Mouse (Mus musculus) neural tube, embryonic 11.5 days (tissue): ENCODE measurements around the gene Supt16. TPM values are rescaled to one million over a fixed set of nuclear protein-coding genes. Genes with fewer than 3 reads are reported as not detected.

Source experiments
- polyA plus RNA-seq: library from polyadenylated mRNA; unstranded; fragments of >200 nt; fragmentation: Nextera tagmentation; extraction: Ambion mirVana; gene quantifications from 2 replicates; pipeline ENCODE4 v1.2.1, GENCODE M21; 2014

Gene Supt16
- polyA plus RNA-seq, 1 experiment from 2014 or later = 69.9 TPM

Other genes with a start within 250 kb of the Supt16 start
- gene Arhgef40, start 212.7 kb downstream of the Supt16 start, polyA plus RNA-seq = 76.7 and 77.2 TPM in 2 replicates
- 0.61 and 1.6 TPM in 2 replicates for gene Tmem253, start 181.8 kb downstream of the Supt16 start, polyA plus RNA-seq
- gene Zfp219, start 176.7 kb downstream of the Supt16 start, polyA plus RNA-seq = 70.6 and 83.3 TPM in 2 replicates
- not detected in 2 replicates for gene Olfr221, start 155.0 kb downstream of the Supt16 start, polyA plus RNA-seq
- gene Hnrnpc, start 93.4 kb downstream of the Supt16 start, polyA plus RNA-seq = 901 and 908 TPM in 2 replicates
- 96.8 and 101 TPM in 2 replicates for gene Rpgrip1, start 86.7 kb downstream of the Supt16 start, polyA plus RNA-seq
- gene Chd8, start 60.4 kb upstream of the Supt16 start, polyA plus RNA-seq = 56.4 and 58.4 TPM in 2 replicates
- 52.0 and 54.9 TPM in 2 replicates for gene Tox4, start 81.7 kb upstream of the Supt16 start, polyA plus RNA-seq
- gene Rab2b, start 82.1 kb upstream of the Supt16 start, polyA plus RNA-seq = 38.2 and 40.9 TPM in 2 replicates
- 47.1 and 54.6 TPM in 2 replicates for gene Mettl3, start 107.7 kb upstream of the Supt16 start, polyA plus RNA-seq
- 51.9 and 54.5 TPM in 2 replicates for gene Sall2, start 131.3 kb upstream of the Supt16 start, polyA plus RNA-seq
- 0.48 TPM in 1 of 2 replicates, not detected in the other for gene Olfr1513, start 159.0 kb upstream of the Supt16 start, polyA plus RNA-seq
- gene Olfr1512, start 181.8 kb upstream of the Supt16 start, polyA plus RNA-seq = not detected in 2 replicates
- not detected in 2 replicates for gene Olfr1511, start 200.0 kb upstream of the Supt16 start, polyA plus RNA-seq
- gene Olfr1510, start 217.0 kb upstream of the Supt16 start, polyA plus RNA-seq = not detected in 2 replicates
- gene Olfr1509, start 245.6 kb upstream of the Supt16 start, polyA plus RNA-seq = not detected in 2 replicates